Mouse (Mus musculus): ENCODE data around the gene Lysmd3. TPM values are rescaled to one million over a fixed set of nuclear protein-coding genes. Genes with fewer than 3 reads are reported as not detected.
"Not testable (repeated sequence)": the region's sequence is repeated elsewhere in the genome, so short reads cannot be mapped to it uniquely, and the experiment has no call there.

Gene Lysmd3
- 18.7 and 19.0 TPM in 2 replicates for polyA plus RNA-seq (2015; fragmentation: Nextera tagmentation; extraction: Ambion mirVana)

GRCm38 (mm10) chr13:81657351-81658052 is at the start of gene Lysmd3:
TSS of gene Lysmd3 (plus strand) at chr13:81657663.
- Histone ChIP-seq H3K27ac (ENCODE audit: low read length) (peak within 1 kb of the TSS; percentile 95), H3K27me3 (ENCODE audit: control insufficient read depth, insufficient read depth, low read depth, low read length) (no peaks in the 10 kb centered on the region), H3K9ac (ENCODE audit: low read depth, low read length) (peak within 1 kb of the TSS; percentile 96), H3K4me2 (ENCODE audit: low read depth, low read length) (peak within 1 kb of the TSS; percentile 66), H3K36me3 (ENCODE audit: control insufficient read depth, insufficient read depth) (no peaks in the 10 kb centered on the region), H3K9me3 (replicated peaks; ENCODE audit: control insufficient read depth, low read length) (no peaks in the 10 kb centered on the region), H3K4me3 (ENCODE audit: low read depth, low read length) (peak within 1 kb of the TSS; percentile 94), H3K4me1 (ENCODE audit: control insufficient read depth, low read depth, low read length) (peaks cover 13% of the 10 kb centered on the region)
- ATAC-seq (ENCODE audit: low read depth), result peak; percentile 99
- WGBS (ENCODE audit: insufficient replicate concordance), result under 1% methylated on average over 73 of the region's 73 CpGs

- no peak overlapping the region for H3K9ac ChIP-seq (ENCODE audit: low read depth, low read length)
- no peak for ATAC-seq (ENCODE audit: low read depth)
- no peaks in the 10 kb centered on the region for H3K36me3 ChIP-seq (ENCODE audit: control insufficient read depth, insufficient read depth)
- no peaks in the 10 kb centered on the region for H3K9me3 ChIP-seq (replicated peaks; ENCODE audit: control insufficient read depth, low read length)
- no peak overlapping the region for H3K4me3 ChIP-seq (ENCODE audit: low read depth, low read length)
- H3K27ac ChIP-seq (ENCODE audit: low read length), result no peak overlapping the region
- no peaks in the 10 kb centered on the region for H3K4me1 ChIP-seq (ENCODE audit: control insufficient read depth, low read depth, low read length)
- H3K4me2 ChIP-seq (ENCODE audit: low read depth, low read length), result no peak overlapping the region
- WGBS (ENCODE audit: insufficient replicate concordance), result 78% methylated on average over 4 of the region's 4 CpGs
- H3K27me3 ChIP-seq (ENCODE audit: control insufficient read depth, insufficient read depth, low read depth, low read length), result no peaks in the 10 kb centered on the region
Measured at GRCm38 (mm10) chr13:81610349-81610748, 47.1 kb upstream of the Lysmd3 start.

- not testable (repeated sequence) for H3K4me2 ChIP-seq (ENCODE audit: low read depth, low read length); H3K9me3 ChIP-seq (replicated peaks; ENCODE audit: control insufficient read depth, low read length); H3K4me3 ChIP-seq (ENCODE audit: low read depth, low read length); H3K9ac ChIP-seq (ENCODE audit: low read depth, low read length); H3K36me3 ChIP-seq (ENCODE audit: control insufficient read depth, insufficient read depth); ATAC-seq (ENCODE audit: low read depth); H3K4me1 ChIP-seq (ENCODE audit: control insufficient read depth, low read depth, low read length); H3K27ac ChIP-seq (ENCODE audit: low read length)
- peaks cover 15% of the 10 kb centered on the region for H3K27me3 ChIP-seq (ENCODE audit: control insufficient read depth, insufficient read depth, low read depth, low read length)
- WGBS (ENCODE audit: insufficient replicate concordance), result 36% methylated on average over 1 of the region's 1 CpGs
Measured at GRCm38 (mm10) chr13:81627861-81628260, 29.6 kb upstream of the Lysmd3 start.

- Histone ChIP-seq H3K27me3 (ENCODE audit: control insufficient read depth, insufficient read depth, low read depth, low read length) (peaks cover 24% of the 10 kb centered on the region), H3K9me3 (replicated peaks; ENCODE audit: control insufficient read depth, low read length) (no peaks in the 10 kb centered on the region), H3K27ac (ENCODE audit: low read length) (no peak overlapping the region), H3K4me2 (ENCODE audit: low read depth, low read length) (no peak overlapping the region), H3K4me3 (ENCODE audit: low read depth, low read length) (no peak overlapping the region), H3K9ac (ENCODE audit: low read depth, low read length) (no peak overlapping the region), H3K36me3 (ENCODE audit: control insufficient read depth, insufficient read depth) (no peaks in the 10 kb centered on the region), H3K4me1 (ENCODE audit: control insufficient read depth, low read depth, low read length) (no peaks in the 10 kb centered on the region)
- ATAC-seq (ENCODE audit: low read depth), result no peak
- WGBS (ENCODE audit: insufficient replicate concordance), result 53% methylated on average over 2 of the region's 2 CpGs
Measured at GRCm38 (mm10) chr13:81628631-81629190, 28.8 kb upstream of the Lysmd3 start.

GRCm38 (mm10) chr13:81629395-81629794 is 28.1 kb upstream of the Lysmd3 start:
- H3K4me3 ChIP-seq (ENCODE audit: low read depth, low read length), result no peak overlapping the region
- H3K9ac ChIP-seq (ENCODE audit: low read depth, low read length), result no peak overlapping the region
- 47% methylated on average over 3 of the region's 3 CpGs for WGBS (ENCODE audit: insufficient replicate concordance)
- no peak overlapping the region for H3K27ac ChIP-seq (ENCODE audit: low read length)
- H3K9me3 ChIP-seq (replicated peaks; ENCODE audit: control insufficient read depth, low read length), result no peaks in the 10 kb centered on the region
- H3K4me2 ChIP-seq (ENCODE audit: low read depth, low read length), result no peak overlapping the region
- peaks cover 30% of the 10 kb centered on the region for H3K27me3 ChIP-seq (ENCODE audit: control insufficient read depth, insufficient read depth, low read depth, low read length)
- H3K36me3 ChIP-seq (ENCODE audit: control insufficient read depth, insufficient read depth), result no peaks in the 10 kb centered on the region
- H3K4me1 ChIP-seq (ENCODE audit: control insufficient read depth, low read depth, low read length), result no peaks in the 10 kb centered on the region
- no peak for ATAC-seq (ENCODE audit: low read depth)

- Histone ChIP-seq H3K36me3 (ENCODE audit: control insufficient read depth, insufficient read depth) (no peaks in the 10 kb centered on the region), H3K4me1 (ENCODE audit: control insufficient read depth, low read depth, low read length) (no peaks in the 10 kb centered on the region), H3K9ac (ENCODE audit: low read depth, low read length) (no peak overlapping the region), H3K9me3 (replicated peaks; ENCODE audit: control insufficient read depth, low read length) (no peaks in the 10 kb centered on the region), H3K27me3 (ENCODE audit: control insufficient read depth, insufficient read depth, low read depth, low read length) (peaks cover 34% of the 10 kb centered on the region), H3K4me3 (ENCODE audit: low read depth, low read length) (no peak overlapping the region), H3K4me2 (ENCODE audit: low read depth, low read length) (no peak overlapping the region), H3K27ac (ENCODE audit: low read length) (no peak overlapping the region)
- no peak for ATAC-seq (ENCODE audit: low read depth)
- 69% methylated on average over 5 of the region's 5 CpGs for WGBS (ENCODE audit: insufficient replicate concordance)
Measured at GRCm38 (mm10) chr13:81630566-81630965, 26.9 kb upstream of the Lysmd3 start.

GRCm38 (mm10) chr13:81632720-81633415 is 24.6 kb upstream of the Lysmd3 start, which contains the start of gene Adgrv1:
TSS of gene Adgrv1 (minus strand) at chr13:81633154.
- H3K4me1 ChIP-seq (ENCODE audit: control insufficient read depth, low read depth, low read length), result no peaks in the 10 kb centered on the region
- no peak within 1 kb of the TSS for H3K9ac ChIP-seq (ENCODE audit: low read depth, low read length)
- H3K27me3 ChIP-seq (ENCODE audit: control insufficient read depth, insufficient read depth, low read depth, low read length), result peaks cover 40% of the 10 kb centered on the region

GRCm38 (mm10) chr13:81639624-81640023 is 17.8 kb upstream of the Lysmd3 start:
- Histone ChIP-seq H3K9ac (ENCODE audit: low read depth, low read length) (no peak overlapping the region), H3K9me3 (replicated peaks; ENCODE audit: control insufficient read depth, low read length) (no peaks in the 10 kb centered on the region), H3K27ac (ENCODE audit: low read length) (no peak overlapping the region), H3K4me2 (ENCODE audit: low read depth, low read length) (no peak overlapping the region), H3K27me3 (ENCODE audit: control insufficient read depth, insufficient read depth, low read depth, low read length) (peaks cover 8% of the 10 kb centered on the region), H3K4me1 (ENCODE audit: control insufficient read depth, low read depth, low read length) (peaks cover 10% of the 10 kb centered on the region), H3K4me3 (ENCODE audit: low read depth, low read length) (no peak overlapping the region), H3K36me3 (ENCODE audit: control insufficient read depth, insufficient read depth) (no peaks in the 10 kb centered on the region)
- ATAC-seq (ENCODE audit: low read depth), result no peak
- WGBS (ENCODE audit: insufficient replicate concordance), result 48% methylated on average over 4 of the region's 4 CpGs

More at GRCm38 (mm10) chr13:81632720-81633415, 24.6 kb upstream of the Lysmd3 start, which contains the start of gene Adgrv1:
- Histone ChIP-seq H3K4me3 (ENCODE audit: low read depth, low read length) (peak within 1 kb of the TSS; percentile 30), H3K36me3 (ENCODE audit: control insufficient read depth, insufficient read depth) (no peaks in the 10 kb centered on the region), H3K9me3 (replicated peaks; ENCODE audit: control insufficient read depth, low read length) (no peaks in the 10 kb centered on the region), H3K4me2 (ENCODE audit: low read depth, low read length) (peak within 1 kb of the TSS; percentile 32), H3K27ac (ENCODE audit: low read length) (no peak within 1 kb of the TSS)
- peak; percentile 91 for ATAC-seq (ENCODE audit: low read depth)
- WGBS (ENCODE audit: insufficient replicate concordance), result 6% methylated on average over 39 of the region's 42 CpGs

GRCm38 (mm10) chr13:81640881-81641280 is 16.6 kb upstream of the Lysmd3 start:
- no peak overlapping the region for H3K4me3 ChIP-seq (ENCODE audit: low read depth, low read length)
- no peak overlapping the region for H3K27ac ChIP-seq (ENCODE audit: low read length)
- H3K4me1 ChIP-seq (ENCODE audit: control insufficient read depth, low read depth, low read length), result peaks cover 16% of the 10 kb centered on the region
- no peak overlapping the region for H3K4me2 ChIP-seq (ENCODE audit: low read depth, low read length)
- no peak overlapping the region for H3K9ac ChIP-seq (ENCODE audit: low read depth, low read length)
- H3K36me3 ChIP-seq (ENCODE audit: control insufficient read depth, insufficient read depth), result no peaks in the 10 kb centered on the region
- 0 out of 2 replicates have a peak, but pooled peaks cover 6% of the 10 kb centered on the region for H3K27me3 ChIP-seq (ENCODE audit: control insufficient read depth, insufficient read depth, low read depth, low read length)
- 38% methylated on average over 6 of the region's 6 CpGs for WGBS (ENCODE audit: insufficient replicate concordance)
- no peak for ATAC-seq (ENCODE audit: low read depth)
- H3K9me3 ChIP-seq (replicated peaks; ENCODE audit: control insufficient read depth, low read length), result no peaks in the 10 kb centered on the region
